ENCODE assay signal across 27 mouse cellular contexts in genomic region chr7:127055026-127055585, GRCm38 (mm10). TPM values are rescaled to one million over a fixed set of nuclear protein-coding genes. Genes with fewer than 3 reads are reported as not detected.
DNase-seq lines count a peak whose midpoint lies in the region; ATAC-seq and TF ChIP-seq lines count a peak whose summit lies in the region.
"Had no signal": no experiment of that assay in that cellular context is flagged by ENCODE, and none has a peak within 500 bp of the region (broad histone marks: within the 10 kb centered on the region; RNA-seq: fewer than 3 reads in every experiment).

No protein-coding gene starts in this region.

- no peaks in the 10 kb centered on the region for H3K27me3 ChIP-seq in kidney, postnatal 0 days (ENCODE audit: insufficient read depth, low read length)
- H3K27me3 ChIP-seq: embryonic facial prominence, embryonic 12.5 days; neural tube, embryonic 13.5 days had no signal

- H3K4me3 ChIP-seq in kidney, postnatal 0 days (replicated peaks; ENCODE audit: low read depth, low read length): no peak overlapping the region
- H3K4me3 ChIP-seq: embryonic facial prominence, embryonic 12.5 days; erythroblast, embryonic 14.5 days; hindbrain, embryonic 12.5 days; kidney, embryonic 15.5 days; limb, embryonic 12.5 days; midbrain, embryonic 13.5 days; neural tube, embryonic 13.5 days had no signal

- H3K4me1 ChIP-seq in kidney, postnatal 0 days (replicated peaks; ENCODE audit: insufficient read depth, low read length): no peaks in the 10 kb centered on the region
- H3K4me1 ChIP-seq: embryonic facial prominence, embryonic 12.5 days; hindbrain, embryonic 12.5 days; kidney, embryonic 15.5 days; limb, embryonic 12.5 days; midbrain, embryonic 13.5 days; neural tube, embryonic 13.5 days had no signal

- no peaks in the 10 kb centered on the region for H3K36me3 ChIP-seq in kidney, postnatal 0 days (ENCODE audit: insufficient read depth, low read length)
- H3K36me3 ChIP-seq: embryonic facial prominence, embryonic 12.5 days; hindbrain, embryonic 12.5 days; kidney, embryonic 15.5 days; limb, embryonic 12.5 days; midbrain, embryonic 13.5 days; neural tube, embryonic 13.5 days had no signal

- no peak for DNase-seq in kidney, postnatal 0 days (ENCODE audit: low spot score)
- no peak for DNase-seq in kidney, adult 18-20 months
- peak; percentile 4 for DNase-seq in right cerebral cortex, adult 18-20 months
- DNase-seq in right cerebral cortex, postnatal 14 days: no peak
- DNase-seq in T-cell, adult 2 months (ENCODE audit: low spot score): peak; percentile 29
- peak; percentile 5 to 6 for DNase-seq in right cerebral cortex, postnatal 36 days (ENCODE audit: low spot score in 2 of 2)
- DNase-seq in testis, postnatal 10 days (ENCODE audit: low spot score): no peak
- DNase-seq in adrenal gland, adult 2 months: no peak
- DNase-seq: adrenal gland, postnatal 10 days; B cell, adult 2 months; cerebellum, adult 11 months; cerebellum, postnatal 10 days; heart, postnatal 14 days had no signal

- H3K9me3 ChIP-seq in kidney, postnatal 0 days (replicated peaks; ENCODE audit: low read length): no peaks in the 10 kb centered on the region
- H3K9me3 ChIP-seq: embryonic facial prominence, embryonic 12.5 days; hindbrain, embryonic 12.5 days; kidney, embryonic 15.5 days; limb, embryonic 12.5 days; midbrain, embryonic 13.5 days; neural tube, embryonic 13.5 days had no signal

- no peak overlapping the region for H3K9ac ChIP-seq in kidney, postnatal 0 days (ENCODE audit: low read depth, low read length)
- H3K9ac ChIP-seq: embryonic facial prominence, embryonic 12.5 days; hindbrain, embryonic 12.5 days; kidney, embryonic 15.5 days; limb, embryonic 12.5 days; liver, embryonic 14.5 days; midbrain, embryonic 13.5 days; neural tube, embryonic 13.5 days had no signal

- TF ChIP-seq CTCF in kidney, postnatal 0 days (IDR thresholded peaks at IDR 0.05; ENCODE audit: low read depth): peak; percentile 25; the same call in 1 of the 2 replicates

- 73% methylated on average over 5 of the region's 5 CpGs for WGBS in kidney, postnatal 0 days

- no peak overlapping the region for H3K4me2 ChIP-seq in kidney, postnatal 0 days (ENCODE audit: low read length)
- H3K4me2 ChIP-seq: embryonic facial prominence, embryonic 12.5 days; heart, embryonic 11.5 days; hindbrain, embryonic 12.5 days; kidney, embryonic 15.5 days; limb, embryonic 12.5 days; midbrain, embryonic 13.5 days; neural tube, embryonic 13.5 days had no signal

- no peak overlapping the region for H3K27ac ChIP-seq in kidney, postnatal 0 days
- H3K27ac ChIP-seq: embryonic facial prominence, embryonic 12.5 days; hindbrain, embryonic 12.5 days; kidney, embryonic 15.5 days; limb, embryonic 12.5 days; liver, embryonic 14.5 days; midbrain, embryonic 13.5 days; neural tube, embryonic 13.5 days had no signal

- no peak for ATAC-seq in kidney, postnatal 0 days (replicated peaks; ENCODE audit: low FRiP score, low read depth)
- ATAC-seq: forebrain, embryonic 16.5 days; midbrain, embryonic 13.5 days had no signal

RNA-seq across cellular contexts. Expression of gene Kif22, which starts 12.8 kb away (rescaled TPM):
- polyA plus RNA-seq in kidney, postnatal 0 days (2015; fragmentation: Nextera tagmentation; extraction: Ambion mirVana): 51.7 and 57.2 TPM in 2 replicates
- 1 to 10 TPM; 2.1 to 2.5 TPM for total RNA-seq in adrenal gland, adult 2 months (2021)
- polyA plus RNA-seq in adrenal gland, adult 2 months (2012; rRNA removed): 0.64 and 0.89 TPM in 2 replicates

RNA-seq across cellular contexts. Expression of gene Maz, which starts 28.3 kb away (rescaled TPM):
- polyA plus RNA-seq in kidney, postnatal 0 days (2015; fragmentation: Nextera tagmentation; extraction: Ambion mirVana): 50.3 and 58.7 TPM in 2 replicates
- 100 to 1,000 TPM in 1 of 2 experiments, 10 to 100 TPM in 1; 98.7 to 114 TPM for total RNA-seq in adrenal gland, adult 2 months (2021)
- polyA plus RNA-seq in adrenal gland, adult 2 months (2012; rRNA removed): 833 and 840 TPM in 2 replicates

RNA-seq across cellular contexts. Expression of gene Zg16, which starts 32.0 kb away (rescaled TPM):
- polyA plus RNA-seq in kidney, postnatal 0 days (2015; fragmentation: Nextera tagmentation; extraction: Ambion mirVana): not detected in 2 replicates
- total RNA-seq in adrenal gland, adult 2 months (2021): not detected
- 0.18 and 0.49 TPM in 2 replicates for polyA plus RNA-seq in adrenal gland, adult 2 months (2012; rRNA removed)
- total RNA-seq: gastrocnemius, adult 8-10 months; heart, postnatal 14 days; layer of hippocampus, adult 18-20 months; layer of hippocampus, postnatal 25 days had no signal
- polyA plus RNA-seq: embryonic facial prominence, embryonic 12.5 days; erythroblast, embryonic 14.5 days; forebrain, embryonic 16.5 days; heart, embryonic 11.5 days; hindbrain, embryonic 12.5 days; kidney, embryonic 15.5 days; limb, embryonic 12.5 days; lung, embryonic 16.5 days; midbrain, embryonic 13.5 days; neural tube, embryonic 13.5 days had no signal

RNA-seq across cellular contexts. Expression of gene Prrt2, which starts 34.1 kb away (rescaled TPM):
- 2.5 and 2.7 TPM in 2 replicates for polyA plus RNA-seq in kidney, postnatal 0 days (2015; fragmentation: Nextera tagmentation; extraction: Ambion mirVana)
- total RNA-seq in adrenal gland, adult 2 months (2021): 1 to 10 TPM; 1.7 to 2.0 TPM
- polyA plus RNA-seq in adrenal gland, adult 2 months (2012; rRNA removed): 8.5 and 9.5 TPM in 2 replicates

RNA-seq across cellular contexts. Expression of gene Gm42742, which starts 34.2 kb away (rescaled TPM):
- 44.2 and 53.8 TPM in 2 replicates for polyA plus RNA-seq in kidney, postnatal 0 days (2015; fragmentation: Nextera tagmentation; extraction: Ambion mirVana)
- 10 to 100 TPM; 19.9 to 29.2 TPM for total RNA-seq in adrenal gland, adult 2 months (2021)
- polyA plus RNA-seq in adrenal gland, adult 2 months (2012; rRNA removed): 13.7 and 28.4 TPM in 2 replicates

Comparison
In these comparisons a context has a peak if more than half of its experiments do, and no peak if none do; other contexts are left out.
1. DNase-seq: peak in right cerebral cortex, adult 18-20 months (single experiment), T-cell, adult 2 months (single experiment) and right cerebral cortex, postnatal 36 days (2 of 2); none in kidney, postnatal 0 days (single experiment), kidney, adult 18-20 months (single experiment), right cerebral cortex, postnatal 14 days (single experiment), testis, postnatal 10 days (single experiment) and adrenal gland, adult 2 months (single experiment).
2. RNA of gene Kif22, which starts 12.8 kb away (polyA plus RNA-seq): 51.7 to 57.2 TPM in kidney, postnatal 0 days; 0.64 to 0.89 TPM in adrenal gland, adult 2 months; every median in the first group is over 10 times any median in the second.
3. RNA of gene Maz, which starts 28.3 kb away (polyA plus RNA-seq): 833 to 840 TPM in adrenal gland, adult 2 months; 50.3 to 58.7 TPM in kidney, postnatal 0 days; every median in the first group is over 10 times any median in the second.